ENCODE assay signal across 8 mouse cellular contexts in the genomic region with DNA sequence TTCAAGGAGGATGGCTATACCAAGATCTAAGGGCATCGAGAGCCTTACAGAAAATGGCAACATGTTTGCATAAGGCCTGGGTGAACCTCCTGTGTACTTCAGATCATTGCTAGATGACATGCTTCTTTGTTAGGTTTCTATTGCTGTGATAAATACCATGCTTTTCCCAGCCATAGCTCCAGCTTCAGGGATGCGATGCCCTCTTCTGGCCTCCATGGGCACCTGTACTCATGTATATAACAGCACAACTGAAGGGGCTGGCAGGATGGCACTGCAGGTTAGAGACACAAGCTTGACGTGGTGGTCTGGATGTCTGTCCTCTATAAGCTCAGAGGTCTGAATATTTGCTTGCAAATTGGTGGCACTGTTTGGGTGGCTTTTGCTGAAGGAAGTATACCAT. TPM values are rescaled to one million over a fixed set of nuclear protein-coding genes. Genes with fewer than 3 reads are reported as not detected.
DNase-seq lines count a peak whose midpoint lies in the region; ATAC-seq and TF ChIP-seq lines count a peak whose summit lies in the region.
"Had no signal": no experiment of that assay in that cellular context is flagged by ENCODE, and none has a peak within 500 bp of the region (broad histone marks: within the 10 kb centered on the region; RNA-seq: fewer than 3 reads in every experiment).

No protein-coding gene starts in this region.

- intact Hi-C loops in left cerebral cortex, postnatal 4 days (cut with DNase I): loop anchor here (10.0 kb wide), 1 partner anchor 108 kb away; a partner anchor contains a TSS
- intact Hi-C loops in left cerebral cortex, postnatal 36 days (cut with DNase I): no loop called here

- peak; percentile 51 for DNase-seq in left cerebral cortex, postnatal 4 days
- DNase-seq in left cerebral cortex, postnatal 36 days (ENCODE audit: low spot score in 2 of 2): no peak
- peak; percentile 32 for DNase-seq in MN1 (ENCODE audit: low spot score)
- DNase-seq in hindbrain, postnatal 0 days (ENCODE audit: low spot score): peak; percentile 67
- DNase-seq in left cerebral cortex, adult 8-10 months (ENCODE audit: low spot score in 2 of 2): no peak
- DNase-seq: liver, embryonic 13.5 days had no signal

- no peaks in the 10 kb centered on the region for H3K27me3 ChIP-seq in hindbrain, postnatal 0 days (ENCODE audit: insufficient read depth, low read length)
- H3K27me3 ChIP-seq in neural tube, embryonic 15.5 days (replicated peaks): no peaks in the 10 kb centered on the region
- H3K27me3 ChIP-seq: liver, embryonic 13.5 days had no signal

- H3K4me3 ChIP-seq in hindbrain, postnatal 0 days (ENCODE audit: low read length): no peak overlapping the region
- H3K4me3 ChIP-seq in neural tube, embryonic 15.5 days (replicated peaks): no peak overlapping the region
- H3K4me3 ChIP-seq: liver, embryonic 13.5 days had no signal

- no peaks in the 10 kb centered on the region for H3K36me3 ChIP-seq in hindbrain, postnatal 0 days (ENCODE audit: insufficient read depth, low read length)
- H3K36me3 ChIP-seq in neural tube, embryonic 15.5 days: no peaks in the 10 kb centered on the region
- H3K36me3 ChIP-seq: liver, embryonic 13.5 days had no signal

- no peak overlapping the region for H3K9ac ChIP-seq in hindbrain, postnatal 0 days (replicated peaks; ENCODE audit: low read length)
- H3K9ac ChIP-seq in neural tube, embryonic 15.5 days (replicated peaks): no peak overlapping the region
- H3K9ac ChIP-seq: liver, embryonic 13.5 days had no signal

- H3K4me1 ChIP-seq in hindbrain, postnatal 0 days (ENCODE audit: insufficient read depth, low read length): no peaks in the 10 kb centered on the region
- H3K4me1 ChIP-seq in neural tube, embryonic 15.5 days: no peaks in the 10 kb centered on the region
- H3K4me1 ChIP-seq: liver, embryonic 13.5 days had no signal

- no peak overlapping the region for H3K27ac ChIP-seq in hindbrain, postnatal 0 days
- no peak overlapping the region for H3K27ac ChIP-seq in neural tube, embryonic 15.5 days (replicated peaks)
- H3K27ac ChIP-seq: liver, embryonic 13.5 days had no signal

- WGBS in hindbrain, postnatal 0 days: 48% methylated on average over 3 of the region's 3 CpGs
- WGBS in neural tube, embryonic 15.5 days: 46% methylated on average over 3 of the region's 3 CpGs

- peak; percentile 81 for ATAC-seq in common myeloid progenitor, adult 5-6 weeks (replicated peaks; ENCODE audit: low read depth, poor library complexity, severe bottlenecking)
- ATAC-seq in hindbrain, postnatal 0 days: peak; percentile 84
- peak; percentile 84 for ATAC-seq in neural tube, embryonic 15.5 days (ENCODE audit: low FRiP score)

- H3K9me3 ChIP-seq in hindbrain, postnatal 0 days (ENCODE audit: low read length): no peaks in the 10 kb centered on the region
- no peaks in the 10 kb centered on the region for H3K9me3 ChIP-seq in neural tube, embryonic 15.5 days (replicated peaks)
- H3K9me3 ChIP-seq: liver, embryonic 13.5 days had no signal

- TF ChIP-seq CTCF in hindbrain, postnatal 0 days (IDR thresholded peaks at IDR 0.05; ENCODE audit: low read depth): peak; percentile 83

- no peak overlapping the region for H3K4me2 ChIP-seq in hindbrain, postnatal 0 days (ENCODE audit: low read depth, low read length)
- H3K4me2 ChIP-seq in neural tube, embryonic 15.5 days: no peak overlapping the region
- H3K4me2 ChIP-seq: liver, embryonic 13.5 days had no signal

RNA-seq across cellular contexts. Expression of a gene that starts 14.0 kb away (rescaled TPM):
- total RNA-seq in left cerebral cortex, postnatal 4 days (2021): under 1 TPM; 0.60 to 0.99 TPM
- 1 to 10 TPM in 1 of 2 experiments, under 1 TPM in 1; 0.79 to 1.3 TPM for total RNA-seq in left cerebral cortex, postnatal 36 days (2021)
- not detected in 2 replicates for total RNA-seq in common myeloid progenitor, adult 5-6 weeks (2017)
- total RNA-seq in hindbrain, postnatal 0 days (2014; rRNA removed): 0.11 and 0.58 TPM in 2 replicates
- polyA plus RNA-seq in hindbrain, postnatal 0 days (2015; fragmentation: Nextera tagmentation; extraction: Ambion mirVana): 0.25 and 0.28 TPM in 2 replicates
- 0.33 and 0.36 TPM in 2 replicates for polyA plus RNA-seq in neural tube, embryonic 15.5 days (2015; fragmentation: Nextera tagmentation; extraction: Ambion mirVana)
- total RNA-seq in left cerebral cortex, adult 8-10 months (2022): 1 to 10 TPM; 1.8 to 2.5 (median 2.1) TPM
- polyA plus RNA-seq: liver, embryonic 13.5 days had no signal

RNA-seq across cellular contexts. Expression of a gene that starts 19.5 kb away (rescaled TPM):
- 10 to 100 TPM; 29.3 to 30.3 TPM for total RNA-seq in left cerebral cortex, postnatal 4 days (2021)
- 10 to 100 TPM; 10.1 to 11.6 TPM for total RNA-seq in left cerebral cortex, postnatal 36 days (2021)
- not detected in 2 replicates for total RNA-seq in common myeloid progenitor, adult 5-6 weeks (2017)
- 27.3 and 35.8 TPM in 2 replicates for total RNA-seq in hindbrain, postnatal 0 days (2014; rRNA removed)
- polyA plus RNA-seq in hindbrain, postnatal 0 days (2015; fragmentation: Nextera tagmentation; extraction: Ambion mirVana): 22.3 and 22.6 TPM in 2 replicates
- 24.5 and 30.5 TPM in 2 replicates for polyA plus RNA-seq in neural tube, embryonic 15.5 days (2015; fragmentation: Nextera tagmentation; extraction: Ambion mirVana)
- total RNA-seq in left cerebral cortex, adult 8-10 months (2022): 10 to 100 TPM in 2 of 4 experiments, 1 to 10 TPM in 2; 9.7 to 11.8 (median 10.4) TPM

RNA-seq across cellular contexts. Expression of a gene that starts 50.0 kb away (rescaled TPM):
- 10 to 100 TPM; 80.0 to 84.0 TPM for total RNA-seq in left cerebral cortex, postnatal 4 days (2021)
- total RNA-seq in left cerebral cortex, postnatal 36 days (2021): 100 to 1,000 TPM; 313 to 321 TPM
- total RNA-seq in common myeloid progenitor, adult 5-6 weeks (2017): not detected in 2 replicates
- total RNA-seq in hindbrain, postnatal 0 days (2014; rRNA removed): 86.8 and 90.5 TPM in 2 replicates
- 22.7 and 24.5 TPM in 2 replicates for polyA plus RNA-seq in hindbrain, postnatal 0 days (2015; fragmentation: Nextera tagmentation; extraction: Ambion mirVana)
- 28.6 and 33.0 TPM in 2 replicates for polyA plus RNA-seq in neural tube, embryonic 15.5 days (2015; fragmentation: Nextera tagmentation; extraction: Ambion mirVana)
- 100 to 1,000 TPM; 275 to 336 (median 309) TPM for total RNA-seq in left cerebral cortex, adult 8-10 months (2022)
- polyA plus RNA-seq: liver, embryonic 13.5 days had no signal

Comparison
In these comparisons a context has a peak if more than half of its experiments do, and no peak if none do; other contexts are left out.
1. DNase-seq: peak in left cerebral cortex, postnatal 4 days (single experiment), MN1 (single experiment) and hindbrain, postnatal 0 days (single experiment); none in left cerebral cortex, postnatal 36 days (0 of 2) and left cerebral cortex, adult 8-10 months (0 of 2).
2. RNA of a gene that starts 19.5 kb away (total RNA-seq): 29.3 to 30.3 TPM in left cerebral cortex, postnatal 4 days, 27.3 to 35.8 TPM in hindbrain, postnatal 0 days, 10.1 to 11.6 TPM in left cerebral cortex, postnatal 36 days and 9.7 to 11.8 TPM in left cerebral cortex, adult 8-10 months; not detected in common myeloid progenitor, adult 5-6 weeks; every median in the first group is over 10 times any median in the second.
3. RNA of a gene that starts 50.0 kb away (total RNA-seq): 275 to 336 TPM in left cerebral cortex, adult 8-10 months, 313 to 321 TPM in left cerebral cortex, postnatal 36 days, 86.8 to 90.5 TPM in hindbrain, postnatal 0 days and 80.0 to 84.0 TPM in left cerebral cortex, postnatal 4 days; not detected in common myeloid progenitor, adult 5-6 weeks; every median in the first group is over 10 times any median in the second.
4. Peak in every context shown above with its lines, with median percentiles within 50 percentile points of each other: ATAC-seq.